Mouse (Mus musculus): ENCODE measurements around the gene Popdc3. TPM values are rescaled to one million over a fixed set of nuclear protein-coding genes. Genes with fewer than 3 reads are reported as not detected.

Gene Popdc3
- polyA plus RNA-seq, 1 experiment from 2014 or later, result 1.9 TPM

DNA sequence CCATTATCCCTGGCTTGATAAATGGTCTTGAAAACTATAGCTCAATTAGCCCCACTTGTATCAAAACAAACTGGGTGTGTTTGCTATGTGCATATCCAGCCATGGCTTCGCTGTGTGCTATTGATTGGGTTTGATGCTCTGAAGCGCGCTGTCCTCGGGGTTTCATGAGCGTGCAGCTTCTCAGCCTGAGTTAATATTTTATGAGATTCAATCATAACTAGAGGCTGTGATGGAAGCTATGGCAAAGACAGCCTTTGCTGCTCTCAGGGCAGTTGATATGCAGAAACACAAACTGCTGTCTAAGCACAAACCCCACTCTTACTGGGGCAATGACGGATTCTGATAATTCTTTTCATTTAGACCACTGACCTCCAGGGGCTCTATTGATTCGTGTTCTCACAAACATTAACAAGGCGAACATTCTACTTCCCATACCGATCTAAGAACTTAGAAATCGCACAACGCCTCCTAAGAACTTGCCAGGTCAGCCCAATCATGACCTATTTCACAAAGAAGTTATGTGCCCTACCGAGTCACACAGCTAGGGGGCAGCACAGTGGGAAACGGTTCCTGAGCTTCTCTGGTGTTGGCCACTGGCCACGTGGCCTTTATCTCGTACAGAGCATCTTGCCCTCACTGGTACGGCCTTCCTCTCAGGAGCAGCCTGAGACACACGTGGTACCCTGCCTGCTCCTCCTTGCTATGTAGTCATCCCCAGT, 189.2 kb downstream of the Popdc3 start:
- 75% methylated on average over 17 of the region's 17 CpGs for WGBS
- Histone ChIP-seq H3K4me2 (no peak overlapping the region), H3K9ac (no peak overlapping the region), H3K9me3 (no peaks in the 10 kb centered on the region), H3K4me3 (replicated peaks) (no peak overlapping the region), H3K27me3 (replicated peaks) (no peaks in the 10 kb centered on the region), H3K27ac (no peak overlapping the region), H3K36me3 (no peaks in the 10 kb centered on the region), H3K4me1 (no peaks in the 10 kb centered on the region)
- no peak; the same call in 1 of the 2 replicates for ATAC-seq (ENCODE audit: insufficient read depth, low FRiP score, low read depth)

Other genes with a start within 250 kb of the Popdc3 start
- gene Prep, start 110.9 kb upstream of the Popdc3 start, polyA plus RNA-seq (2015; fragmentation: Nextera tagmentation; extraction: Ambion mirVana), result 22.1 and 23.8 TPM in 2 replicates
- gene Bves, start 157.7 kb downstream of the Popdc3 start, polyA plus RNA-seq (2015; fragmentation: Nextera tagmentation; extraction: Ambion mirVana), result 7.1 and 7.8 TPM in 2 replicates

All from stomach, embryonic 15.5 days (tissue).